Mouse (Mus musculus) heart, postnatal 36 days (tissue): ENCODE measurements at regions not wholly inside any gene's neighbourhood (a gene's known extent, or its start where the extent isn't known, plus 50 kb on each side); places are given as distances from the start of the nearest gene placed in this dataset.

Source experiments
- DNase-seq, 2 experiments: peaks; one replicate each; pipeline ENCODE4 v3.0.0; 2021 to 2022
- intact Hi-C: fragments of 180-260 bp; cut with DNase I; formaldehyde crosslinking; loops from one replicate; pipeline ENCODE4 v1.15.1; 2025

DNA sequence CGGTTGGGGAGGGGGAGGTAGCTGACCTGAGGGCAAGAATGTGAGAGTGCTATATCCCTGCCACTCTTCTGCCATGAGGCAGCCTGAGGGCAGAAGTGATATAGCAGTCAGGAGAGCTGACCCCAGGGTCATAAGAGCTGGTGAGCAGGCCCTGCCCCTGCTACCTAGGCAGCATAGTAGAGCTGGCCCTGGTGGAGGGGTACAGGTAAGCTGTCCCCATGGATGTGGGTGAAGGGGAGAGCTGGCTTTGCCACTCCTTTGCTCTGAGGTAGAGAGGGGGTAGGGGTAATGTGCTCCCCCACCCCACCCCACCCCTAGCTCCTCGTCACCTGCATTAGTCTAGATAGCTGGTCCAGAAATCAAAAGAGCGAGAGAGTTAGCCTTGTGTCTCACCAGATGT is 61.3 kb upstream of the Gm3839 start:
- DNase-seq = no peak
- intact Hi-C loops = no loop called here

DNA sequence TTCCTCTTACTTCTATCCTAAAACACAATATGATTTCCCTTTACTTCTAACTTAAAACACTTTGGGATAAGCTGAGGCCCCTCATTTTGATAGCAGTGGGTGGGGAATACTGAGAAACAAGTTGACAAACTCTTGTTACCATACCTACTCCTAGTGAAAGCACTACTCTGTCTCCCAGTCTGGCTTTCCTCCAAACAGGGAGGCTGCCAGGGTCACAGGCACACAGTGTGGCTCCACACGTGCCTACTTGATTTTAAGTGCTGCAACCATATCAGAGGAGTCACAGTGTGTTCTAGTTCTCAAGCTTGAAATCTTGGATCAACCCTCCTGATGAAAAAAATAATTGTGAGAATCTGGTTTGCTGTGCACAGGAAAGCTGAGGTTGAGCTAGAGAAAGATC is 65.8 kb upstream of the Gm3839 start:
- DNase-seq = peak; percentile 6 to 9
- intact Hi-C loops = no loop called here

DNA sequence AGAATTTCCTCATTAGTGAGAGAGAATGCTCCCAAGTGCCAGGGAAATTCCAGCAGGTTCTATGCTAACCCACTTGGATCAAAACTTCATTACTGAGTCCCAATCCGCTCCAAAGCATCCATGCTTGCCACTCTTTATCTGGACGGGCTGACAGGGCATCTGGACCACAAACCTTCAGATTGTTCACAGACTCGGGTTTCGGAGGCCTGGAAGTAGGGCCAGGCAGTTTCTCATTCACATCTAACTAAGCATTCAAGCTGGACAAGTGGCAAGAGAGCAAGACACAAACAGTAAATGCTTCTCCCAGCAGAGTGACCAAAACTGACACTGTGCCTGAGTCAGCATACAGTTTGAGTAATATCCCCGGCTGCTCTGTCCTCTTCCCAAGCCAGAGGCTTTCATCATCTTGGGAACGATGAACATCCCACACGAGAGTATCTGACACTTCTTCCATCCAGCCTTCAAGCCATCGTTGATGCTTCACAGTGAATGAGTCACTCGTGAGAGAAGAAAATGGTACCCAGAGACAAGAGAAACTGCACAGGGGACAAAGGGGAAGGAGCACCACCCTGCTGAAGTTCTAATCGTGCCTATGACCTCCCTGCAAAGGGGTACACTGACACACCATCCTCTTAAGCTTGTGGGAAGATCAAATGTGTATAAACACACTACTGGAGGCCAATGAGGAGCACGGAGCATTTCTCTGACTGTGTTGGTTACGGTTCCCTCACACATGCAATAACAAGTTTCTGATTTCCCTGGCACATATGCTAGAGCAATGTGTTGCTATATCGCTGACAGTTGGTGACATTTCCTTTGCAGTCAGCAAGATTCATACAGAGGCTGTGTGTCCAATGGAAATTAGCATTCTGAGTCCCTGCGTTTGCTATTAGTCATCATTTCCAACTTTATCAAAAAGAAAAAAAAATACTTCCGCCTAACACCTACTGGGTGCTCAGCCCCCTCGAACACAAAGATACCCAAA is 72.0 kb upstream of the Gm3839 start:
- DNase-seq = no peak
- intact Hi-C loops = no loop called here

GRCm38 (mm10) chr14:11435166-11435784 is 78.7 kb upstream of the Gm3839 start:
- intact Hi-C loops = no loop called here
- DNase-seq = no peak

DNA sequence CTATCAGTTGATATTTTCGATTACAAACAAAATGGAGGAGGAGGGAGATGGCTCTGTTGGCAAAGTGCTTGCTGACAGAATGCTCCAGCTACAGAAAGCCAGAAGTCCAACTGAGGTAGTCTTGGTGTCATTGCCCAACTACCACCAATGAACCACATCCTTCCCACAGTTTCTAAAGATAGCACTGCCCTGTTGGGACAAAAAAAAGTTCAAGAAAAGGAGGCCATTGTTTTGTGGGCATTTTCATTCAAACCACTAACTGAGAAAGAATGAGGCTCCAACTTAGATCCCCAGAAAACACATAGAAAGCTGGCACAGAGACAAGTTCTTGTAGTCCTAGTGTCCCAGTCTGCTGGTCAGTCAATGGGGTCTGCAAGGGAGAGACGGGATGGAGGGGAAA is 82.1 kb upstream of the Gm3839 start:
- no peak for DNase-seq
- intact Hi-C loops = no loop called here

DNA sequence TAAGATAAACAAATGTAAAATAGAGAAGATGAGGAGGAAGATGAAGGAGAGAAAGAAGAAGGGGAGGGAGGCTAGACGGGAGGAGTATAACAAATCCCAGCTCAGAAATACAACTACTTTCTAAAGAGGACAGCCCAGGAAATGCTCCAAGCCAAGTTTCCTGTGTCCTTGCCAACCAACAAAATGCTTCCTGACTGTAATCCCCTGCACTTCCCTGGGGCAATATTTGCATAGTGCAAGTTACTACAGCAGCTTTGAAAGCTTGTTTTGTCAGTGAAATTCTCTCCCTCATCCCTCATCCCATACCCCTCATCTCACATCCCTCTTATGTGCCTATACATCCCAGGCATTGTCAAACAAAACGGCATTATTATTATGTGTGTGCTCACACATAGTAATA is 83.7 kb upstream of the Gm3839 start:
- no peak for DNase-seq
- intact Hi-C loops = no loop called here

- DNase-seq = no peak
- intact Hi-C loops = loop anchor here (5.0 kb wide), 1 partner anchor 72 kb away; no protein-coding TSS in a partner anchor
These were observed 93.4 kb upstream of the Gm3839 start for GRCm38 (mm10) chr14:11449958-11450357.

DNA sequence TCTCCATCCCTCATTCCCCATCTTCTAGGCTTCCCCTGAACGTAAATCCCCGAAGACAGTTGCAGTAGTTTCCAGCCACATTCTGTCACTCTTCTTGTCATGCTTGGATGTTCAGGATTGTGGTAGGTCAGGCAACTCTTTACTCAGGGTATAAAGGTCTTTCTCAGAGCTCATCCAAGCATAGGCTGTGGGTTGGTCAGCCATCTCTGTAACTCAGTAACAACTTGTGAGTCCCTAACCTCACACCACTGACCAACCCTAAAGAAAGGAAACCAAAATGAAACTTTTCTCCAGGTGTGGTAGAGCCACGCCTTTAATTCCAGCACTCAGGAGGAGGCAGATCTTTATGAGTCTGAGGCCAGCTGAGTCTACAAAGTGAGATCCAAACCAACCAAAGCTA is 75.6 kb upstream of the Ptprg start:
- no peak for DNase-seq
- intact Hi-C loops = no loop called here

DNA sequence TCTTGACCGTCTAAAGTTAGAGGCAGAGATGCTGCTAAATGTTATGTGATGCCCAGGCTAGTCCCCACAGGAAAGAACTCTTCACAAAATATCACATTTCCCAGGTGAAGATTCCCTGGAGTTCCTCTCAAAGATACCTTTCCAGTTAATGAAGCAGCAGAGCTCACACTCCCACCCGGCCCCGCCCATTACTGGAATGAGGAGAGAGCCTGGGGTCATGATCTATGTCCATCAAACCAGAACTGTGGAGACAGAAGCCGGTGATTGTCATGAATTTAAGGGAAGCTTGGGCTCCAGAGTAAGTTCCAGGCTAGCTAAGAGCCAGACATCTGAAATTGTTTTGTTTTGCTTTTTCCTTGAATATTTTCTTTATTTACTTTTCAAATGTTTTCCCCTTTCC is 71.2 kb upstream of the Ptprg start:
- DNase-seq = no peak
- intact Hi-C loops = no loop called here

DNA sequence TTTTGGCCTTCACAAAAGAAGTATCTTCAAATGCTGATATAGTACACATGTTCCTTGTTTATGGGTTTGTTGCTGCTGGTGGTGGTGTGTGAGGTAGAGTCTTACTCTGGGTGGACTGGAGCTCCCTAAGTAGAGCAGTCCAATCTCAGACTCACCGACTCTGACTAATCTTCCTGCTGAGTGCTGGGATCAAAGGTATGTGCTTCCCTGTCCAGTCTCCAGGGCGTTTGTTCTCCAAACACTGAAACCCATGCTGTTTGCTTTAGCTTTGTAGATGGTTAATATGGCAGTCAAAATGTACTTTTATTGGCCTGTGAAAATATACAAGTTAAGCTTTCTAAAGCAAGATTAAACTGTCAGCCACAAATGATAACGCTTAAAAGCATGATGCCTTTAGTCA is 67.0 kb upstream of the Ptprg start:
- DNase-seq = no peak
- intact Hi-C loops = no loop called here

DNA sequence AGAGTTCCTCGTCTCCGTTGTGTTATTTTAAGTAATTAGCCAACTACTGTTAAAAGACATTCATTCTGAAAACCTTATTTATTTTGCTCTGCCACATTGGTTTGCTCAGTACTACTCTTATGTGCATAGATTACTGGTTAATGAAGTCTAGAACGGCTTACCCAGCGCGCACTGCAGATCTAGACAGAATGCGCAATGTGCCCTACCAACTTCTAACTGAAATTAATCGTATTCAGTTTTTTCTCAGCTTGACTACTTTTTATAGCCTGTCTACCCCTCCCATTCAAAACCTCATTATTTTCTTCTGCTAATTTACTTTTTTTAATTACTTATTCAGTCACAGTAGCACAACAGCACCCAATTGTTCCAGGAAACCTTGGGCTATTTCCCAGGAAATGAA is 51.6 kb upstream of the Ptprg start:
- no peak for DNase-seq
- intact Hi-C loops = no loop called here

- intact Hi-C loops = no loop called here
- DNase-seq = no peak
These were observed 50.2 kb upstream of the Ptprg start for GRCm38 (mm10) chr14:11503156-11503555.
